Mouse (Mus musculus) urinary bladder, postnatal 4 days (tissue): Measurements from ENCODE around the gene Acacb.

Source experiments
- DNase-seq, 2 experiments: peaks; one replicate each; pipeline ENCODE4 v3.0.0; 2021 to 2022; ENCODE audit warnings: low spot score in 2 of 2

Acacb gene

DNA sequence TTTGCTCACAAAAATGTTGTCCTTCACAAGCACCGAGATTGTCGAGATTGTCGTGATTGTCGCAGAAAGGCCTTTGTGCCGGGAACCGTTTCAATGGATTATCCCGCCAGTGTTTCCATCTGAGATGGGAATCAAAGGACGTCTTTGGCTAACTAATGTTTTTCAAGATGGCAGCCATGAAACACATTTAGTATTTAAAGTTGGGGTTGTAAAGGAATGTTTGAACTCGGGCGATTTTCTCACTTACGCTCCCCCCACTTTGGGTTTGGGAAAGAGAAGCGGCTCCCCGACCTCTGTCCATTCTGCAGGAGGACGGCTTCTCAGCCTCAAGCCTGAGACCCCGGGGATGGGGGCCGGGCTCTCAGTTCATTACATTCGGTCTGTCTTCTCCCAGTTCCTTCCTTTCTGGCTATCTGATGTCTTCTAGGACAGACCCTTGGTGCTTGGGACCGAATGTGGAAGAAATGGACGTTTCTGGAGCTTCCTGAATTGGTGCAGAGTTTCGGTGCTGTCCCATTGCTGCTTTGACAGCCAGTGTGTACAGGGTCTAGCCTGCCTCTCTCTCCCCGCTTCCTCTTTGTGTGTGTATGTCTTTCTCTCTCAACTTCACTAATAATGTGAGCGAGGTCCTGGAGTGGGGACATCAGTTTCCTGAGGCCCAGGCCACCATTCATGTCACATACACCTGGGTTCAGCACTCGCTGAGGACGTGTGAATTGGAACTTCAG, 153.7 kb downstream of the Acacb start:
- DNase-seq = no peak
